Mouse (Mus musculus): ENCODE results near the gene Kcnh2.

Gene Kcnh2

GRCm38 (mm10) chr5:24308621-24309020 is 42.8 kb downstream of the Kcnh2 start:
- no peak for DNase-seq

DNA sequence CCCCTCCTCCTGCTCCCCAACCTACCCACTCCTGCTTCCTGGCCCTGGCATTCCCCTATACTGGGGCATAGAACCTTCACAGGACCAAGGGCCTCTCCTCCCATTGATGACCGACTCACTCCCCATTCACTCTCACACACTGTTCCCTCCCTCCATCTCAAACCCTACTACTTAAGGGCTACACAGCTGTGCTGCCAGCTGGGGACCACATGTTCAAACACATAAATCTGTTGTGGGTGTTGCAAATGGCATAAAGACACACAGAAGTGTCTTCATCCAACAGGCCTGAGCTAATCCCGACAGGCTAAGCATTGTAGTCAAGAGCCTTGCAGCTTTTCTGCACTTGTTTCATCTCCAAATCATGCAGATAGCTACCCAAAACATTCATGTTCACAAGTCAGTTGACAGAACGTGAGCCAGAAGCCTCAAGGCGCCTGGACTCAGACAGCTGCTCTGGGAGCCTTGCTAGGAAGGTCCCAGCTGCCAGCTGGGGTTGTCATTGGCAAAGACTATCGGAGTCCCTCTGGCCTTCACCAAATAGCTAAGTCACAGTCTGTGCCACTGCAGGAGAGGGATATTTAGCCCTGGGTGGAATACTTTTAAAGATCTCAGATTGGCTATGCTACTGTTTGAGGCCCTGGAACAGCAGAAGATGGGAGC is 44.2 kb downstream of the Kcnh2 start:
- no peak for DNase-seq

DNA sequence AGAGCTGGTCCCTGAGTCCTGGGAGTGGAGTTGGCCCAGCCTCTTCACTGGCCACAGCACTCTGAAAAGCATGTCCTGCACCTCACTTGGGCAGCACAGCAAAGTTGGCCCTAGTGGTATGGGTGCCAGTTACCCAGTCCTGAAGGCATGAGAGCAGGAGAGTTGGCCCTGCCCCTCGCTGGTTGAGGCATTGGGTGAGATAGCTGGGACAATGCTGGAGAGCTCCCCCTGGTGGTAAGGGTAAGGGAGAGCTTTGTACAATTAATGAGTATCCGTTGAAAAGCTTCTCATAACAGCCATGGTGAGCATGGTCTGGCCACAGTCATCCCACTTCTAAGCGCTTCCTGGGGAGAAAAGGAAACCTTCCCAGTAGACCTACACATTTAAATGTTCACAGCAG is 48.2 kb downstream of the Kcnh2 start:
- peak in 1 of 2 experiments; percentile 24 for DNase-seq

DNA sequence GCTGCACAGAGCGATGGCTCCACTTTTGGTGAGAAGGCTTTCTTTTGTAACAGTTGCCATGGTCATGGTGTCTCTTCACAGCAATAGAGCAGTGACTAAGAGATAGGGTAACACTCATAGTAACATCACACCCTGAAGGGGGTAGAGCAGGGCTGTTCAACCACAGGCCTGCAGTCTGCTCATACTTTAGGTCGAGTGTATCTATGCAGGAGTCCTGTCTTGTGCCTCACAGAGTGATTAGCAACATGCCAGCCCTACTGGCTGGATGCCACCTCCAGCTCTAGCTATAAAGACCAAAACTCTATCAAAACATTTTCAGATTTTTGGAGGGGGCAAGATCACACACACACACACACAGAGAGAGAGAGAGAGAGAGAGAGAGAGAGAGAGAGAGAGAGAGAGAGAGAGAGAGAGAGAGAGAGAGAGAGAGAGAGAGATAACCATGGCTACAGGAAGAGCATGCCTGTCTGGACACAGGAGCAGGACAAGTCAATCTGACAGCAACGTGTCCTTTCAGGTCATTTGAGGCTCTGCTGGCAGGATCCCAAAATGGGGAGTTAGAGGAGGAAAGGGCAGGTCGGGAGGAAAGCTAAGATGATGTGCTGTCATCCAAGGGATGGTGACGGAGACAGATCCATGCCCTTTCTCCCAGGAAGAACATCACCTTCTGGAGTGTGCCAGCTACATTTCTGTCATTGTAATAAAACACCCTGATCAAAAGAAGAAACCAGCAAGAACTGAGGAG is 51.4 kb downstream of the Kcnh2 start:
- DNase-seq: no peak

GRCm38 (mm10) chr5:24291954-24292353 is 59.5 kb downstream of the Kcnh2 start:
- DNase-seq: no peak

- no peak for DNase-seq
Measured at GRCm38 (mm10) chr5:24286221-24286970, 65.0 kb downstream of the Kcnh2 start.

GRCm38 (mm10) chr5:24284145-24284544 is 67.3 kb downstream of the Kcnh2 start:
- no peak for DNase-seq

DNA sequence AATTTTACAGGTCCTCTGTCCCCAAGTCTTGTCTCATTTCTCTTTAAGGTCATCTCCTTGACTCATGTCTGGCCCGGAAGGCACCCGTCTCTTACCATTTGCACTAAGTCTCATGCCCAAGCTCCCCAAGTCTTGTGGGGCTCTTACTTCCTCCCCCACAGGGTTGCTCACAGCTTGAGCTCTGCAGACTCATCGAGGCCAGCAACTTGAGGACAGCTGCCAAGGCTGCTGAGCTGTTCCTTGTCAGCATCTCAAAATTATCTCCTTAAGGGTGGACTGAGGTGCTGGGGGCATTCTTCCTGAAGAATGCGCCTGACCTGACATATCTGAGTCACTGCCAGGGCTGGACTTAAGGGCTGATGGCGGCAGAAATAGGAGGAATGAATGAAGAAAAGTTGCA is 68.2 kb downstream of the Kcnh2 start:
- DNase-seq: no peak

DNA sequence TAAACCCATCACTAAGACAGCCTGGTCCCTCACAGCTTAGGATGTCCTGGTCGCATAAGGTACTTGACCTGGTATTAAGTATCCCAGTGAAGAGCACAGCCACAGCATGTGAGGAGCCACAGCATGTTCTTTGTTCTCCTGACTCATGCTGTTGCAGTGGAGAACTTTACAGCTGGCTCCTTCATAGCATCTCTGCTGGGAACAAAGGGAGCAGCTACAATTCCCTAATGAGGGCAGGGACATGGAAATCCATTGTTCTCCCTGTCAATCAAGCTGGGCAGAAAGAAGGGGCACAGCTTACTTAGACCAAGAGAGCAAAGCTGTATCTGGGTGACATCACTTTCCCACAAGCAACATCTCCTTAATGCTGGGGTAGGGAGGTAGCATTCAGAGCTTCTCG is 70.9 kb downstream of the Kcnh2 start:
- no peak for DNase-seq

DNA sequence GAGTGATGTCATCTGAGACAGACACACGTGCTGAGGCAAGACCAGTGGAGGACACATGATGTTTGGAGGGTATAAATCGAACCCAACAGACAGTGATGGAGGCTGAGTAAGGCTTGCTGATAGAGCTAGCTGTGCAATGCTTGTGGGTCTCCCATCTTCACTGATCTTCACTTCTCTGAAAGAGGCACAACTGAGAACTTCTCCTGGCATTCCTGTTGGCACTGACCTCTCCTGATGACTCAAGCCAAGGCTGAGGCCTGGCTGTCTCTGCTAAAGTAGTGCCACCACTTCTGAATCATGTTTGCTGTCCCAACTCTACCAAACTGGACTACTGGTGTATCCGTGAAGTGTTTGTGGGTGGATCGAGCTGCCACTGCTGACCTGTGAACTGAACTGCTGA is 71.9 kb downstream of the Kcnh2 start:
- DNase-seq: no peak

GRCm38 (mm10) chr5:24278206-24278605 is 73.2 kb downstream of the Kcnh2 start:
- DNase-seq: no peak

GRCm38 (mm10) chr5:24273683-24274621 is 77.5 kb downstream of the Kcnh2 start:
- no peak for DNase-seq

GRCm38 (mm10) chr5:24270941-24271340 is 80.5 kb downstream of the Kcnh2 start:
- DNase-seq: no peak

Measured in kidney, adult 8-10 months (tissue).